Mouse (Mus musculus) right cerebral cortex, postnatal 25 days (tissue): Measurements from ENCODE around the gene Tdrkh.

Experiments
- DNase-seq: peaks from one replicate; pipeline ENCODE4 v3.0.0; 2022

Tdrkh gene

GRCm38 (mm10) chr3:94465632-94466430, 52.8 kb downstream of the Tdrkh start:
- peak; percentile 73 for DNase-seq

- no peak for DNase-seq
Measured at GRCm38 (mm10) chr3:94468931-94469330, 55.9 kb downstream of the Tdrkh start.

GRCm38 (mm10) chr3:94472447-94473114, 59.5 kb downstream of the Tdrkh start:
- DNase-seq = no peak

- no peak for DNase-seq
Measured at GRCm38 (mm10) chr3:94473115-94473505, 60.0 kb downstream of the Tdrkh start.

- DNase-seq = no peak
Measured at GRCm38 (mm10) chr3:94473567-94474232, 60.6 kb downstream of the Tdrkh start.

GRCm38 (mm10) chr3:94476301-94477035, 63.4 kb downstream of the Tdrkh start:
- no peak for DNase-seq

GRCm38 (mm10) chr3:94477444-94477843, 64.4 kb downstream of the Tdrkh start:
- peak; percentile 61 for DNase-seq

- peak; percentile 69 for DNase-seq
Measured at GRCm38 (mm10) chr3:94477981-94478422, 64.9 kb downstream of the Tdrkh start, which contains the start of gene Celf3. Gene Celf3 (plus strand): TSS chr3:94478295.

GRCm38 (mm10) chr3:94478591-94479169, 65.6 kb downstream of the Tdrkh start:
- DNase-seq = no peak

- peak; percentile 35 for DNase-seq
Measured at GRCm38 (mm10) chr3:94479564-94479963, 66.5 kb downstream of the Tdrkh start.

- no peak for DNase-seq
Measured at GRCm38 (mm10) chr3:94480291-94480884, 67.3 kb downstream of the Tdrkh start, which contains the start of gene Riiad1. Gene Riiad1 (minus strand): TSS chr3:94480341.

- no peak for DNase-seq
Measured at GRCm38 (mm10) chr3:94481429-94481828, 68.4 kb downstream of the Tdrkh start.

GRCm38 (mm10) chr3:94482764-94483385, 69.8 kb downstream of the Tdrkh start:
- no peak for DNase-seq

GRCm38 (mm10) chr3:94483790-94484439, 70.8 kb downstream of the Tdrkh start:
- peak; percentile 96 for DNase-seq
